Mouse (Mus musculus): ENCODE results near the gene Thbs4.

DNA sequence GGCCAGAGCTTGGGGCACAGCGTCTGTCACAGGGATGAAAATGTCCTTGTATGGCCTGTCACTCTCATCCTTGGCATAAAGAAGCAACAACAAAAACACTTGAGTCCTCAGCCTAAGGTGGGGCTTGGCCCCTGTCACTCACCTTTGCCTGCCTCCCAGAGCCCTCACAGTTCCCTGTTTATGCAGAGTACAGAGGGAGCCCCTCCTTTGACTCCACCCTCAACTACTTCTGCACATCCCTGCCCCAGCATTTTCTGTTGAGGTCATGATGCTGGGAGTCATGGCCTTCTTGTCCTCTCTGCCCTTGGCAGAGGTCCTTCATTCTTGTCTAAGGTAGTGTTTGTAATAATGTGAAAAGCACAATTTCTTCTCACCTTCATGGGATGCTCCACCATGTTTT lies 86.2 kb downstream of the Thbs4 start:
- TF ChIP-seq MAFK (IDR thresholded peaks at IDR 0.05; ENCODE audit: insufficient read depth, low read depth, low read length) (no peak), HCFC1 (IDR thresholded peaks at IDR 0.05; ENCODE audit: borderline replicate concordance, insufficient read depth, low read length) (no peak)
